Mouse (Mus musculus) lung, adult 2 months (tissue): ENCODE results near the gene Theg. TPM values are rescaled to one million over a fixed set of nuclear protein-coding genes. Genes with fewer than 3 reads are reported as not detected.

Experiments
- DNase-seq: peaks from one replicate; pipeline ENCODE4 v3.0.0; 2022
- H3K4me1 ChIP-seq: fragments of 200-500 bp; 2 replicates; pipeline ENCODE4 v1.6.1; 2011; ENCODE audit warnings: low read length; ENCODE audit not compliant: control insufficient read depth, insufficient read depth
- H3K4me3 ChIP-seq: fragments of 200-500 bp; replicated peaks from 2 replicates; pipeline ENCODE3; 2011; ENCODE audit warnings: low read depth, mild to moderate bottlenecking, control low read depth, low read length; ENCODE audit errors: extremely low read depth
- CTCF ChIP-seq: fragments of 200-500 bp; IDR thresholded peaks from 2 replicates; pipeline ENCODE4 v1.5.1; 2011; ENCODE audit warnings: mild to moderate bottlenecking, low read length, control low read depth; ENCODE audit not compliant: insufficient read depth
- POLR2A ChIP-seq: fragments of 200-500 bp; IDR thresholded peaks from 2 replicates; pipeline ENCODE4 v1.6.1; 2011; ENCODE audit warnings: low read depth, mild to moderate bottlenecking, control low read depth, low read length, borderline replicate concordance; ENCODE audit errors: extremely low read depth
- WGBS: fragments of 180-500 bp; shearing (Covaris S2); methylation state at CpG from one replicate; pipeline ENCODE4 v1.1.7; 2018; 5-methylcytosine and 5-hydroxymethylcytosine counted together
- polyA plus RNA-seq: library from polyadenylated mRNA; depleted of rRNA; stranded (reverse); fragments of >200 nt; gene quantifications from 2 replicates; pipeline ENCODE4 v1.2.3, GENCODE M21; 2012; rRNA removed

Gene Theg
- polyA plus RNA-seq = not detected in 2 replicates

DNA sequence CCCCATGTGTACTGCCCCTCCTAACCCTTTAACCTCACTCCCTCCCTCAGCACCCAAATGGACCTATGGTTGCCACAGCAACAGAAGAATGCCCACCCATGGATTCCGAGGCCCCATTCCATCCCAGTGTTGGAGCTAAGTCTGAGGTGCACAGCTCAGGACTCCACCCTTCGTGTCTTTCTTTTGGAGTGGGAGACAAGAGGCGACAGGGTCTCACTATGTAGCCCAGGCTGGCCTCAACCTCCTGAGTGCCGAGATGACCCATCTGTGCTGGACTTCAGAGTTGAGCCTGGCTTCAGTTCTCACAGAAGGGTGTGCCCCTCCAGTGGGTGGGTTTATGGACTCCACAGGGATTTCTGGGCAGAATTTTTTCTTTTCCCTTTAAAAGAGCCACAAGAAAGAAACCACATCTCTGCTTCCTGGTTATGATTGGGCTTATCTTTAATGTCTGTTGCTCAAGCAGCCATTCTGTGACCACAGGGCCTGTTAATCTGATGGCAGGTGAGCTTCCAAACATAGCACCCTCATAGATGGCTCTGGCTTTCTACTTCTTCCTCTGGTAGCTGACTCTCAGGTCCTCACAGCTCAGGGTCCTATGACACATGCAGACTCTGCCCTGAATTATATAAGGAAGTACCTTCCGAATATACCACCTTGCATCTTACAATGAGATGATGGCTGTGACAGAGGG, at the start of gene Theg:
TSS of gene Theg (minus strand) at position 271 of the 691 bp plus-strand sequence.
- WGBS = 75% methylated on average over 5 of the region's 5 CpGs
- no peak for DNase-seq
- Histone ChIP-seq H3K4me1 (no peaks in the 10 kb centered on the region), H3K4me3 (no peak within 1 kb of the TSS)
- TF ChIP-seq POLR2A = no peak
- no peak for TF ChIP-seq CTCF

DNA sequence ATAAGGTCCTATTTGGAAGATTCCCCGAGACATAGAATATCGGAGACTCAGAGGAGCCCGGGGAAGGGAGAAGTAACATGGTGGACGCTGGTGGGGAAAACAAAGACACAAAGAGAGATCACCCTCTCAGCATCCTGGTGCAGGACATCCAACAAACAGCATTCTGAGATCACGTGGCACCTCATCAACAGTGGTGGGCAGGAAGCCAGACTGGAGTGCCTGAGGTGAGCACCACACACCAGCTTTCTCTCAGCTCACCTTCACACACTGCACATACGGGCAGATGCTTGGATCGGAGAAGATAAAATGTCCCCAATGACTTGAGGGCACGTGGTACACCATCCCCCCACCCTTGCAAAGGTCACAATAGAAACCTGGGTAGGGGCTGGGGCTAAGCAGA, 49.2 kb upstream of the Theg start:
- DNase-seq = no peak
- TF ChIP-seq POLR2A = no peak
- TF ChIP-seq CTCF = no peak
- Histone ChIP-seq H3K4me3 (no peak overlapping the region), H3K4me1 (no peaks in the 10 kb centered on the region)
- WGBS = 81% methylated on average over 8 of the region's 8 CpGs

DNA sequence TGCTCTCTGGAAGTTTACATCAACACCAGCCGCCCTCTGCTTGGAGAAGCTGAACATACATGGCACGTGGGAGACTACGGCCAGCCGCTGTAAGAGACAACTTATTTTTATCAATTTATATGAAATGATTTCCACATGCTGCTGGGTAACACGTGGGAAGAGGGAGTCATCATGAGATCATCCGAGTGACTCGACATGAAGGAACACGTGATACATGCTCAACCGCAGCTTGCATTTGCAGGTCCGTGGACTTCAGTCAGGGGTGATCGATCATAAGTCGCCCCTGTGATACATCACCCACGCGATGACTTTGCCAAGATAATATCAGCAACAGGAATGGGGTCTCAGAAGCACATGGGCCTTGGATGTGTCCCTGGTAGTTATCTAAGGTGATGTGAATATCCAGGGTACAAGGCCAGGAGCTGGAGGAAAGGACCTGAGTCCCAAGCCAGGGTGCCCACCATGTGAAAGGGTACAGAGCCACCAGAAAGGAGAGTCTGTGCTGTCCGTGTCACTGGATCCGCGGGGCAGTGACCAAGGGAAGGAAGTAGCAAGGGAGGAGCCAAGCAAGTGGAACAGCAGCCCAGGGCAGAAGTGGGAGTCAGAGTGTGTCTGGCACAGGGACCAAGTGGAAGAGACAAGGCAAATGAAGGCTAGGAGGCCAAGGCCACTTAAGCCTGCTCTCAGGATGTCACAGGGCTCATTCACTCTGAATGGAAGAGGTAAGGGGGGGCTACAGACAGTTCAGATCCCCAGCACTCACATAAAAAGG, 46.1 kb upstream of the Theg start:
- TF ChIP-seq CTCF (no peak), POLR2A (no peak)
- Histone ChIP-seq H3K4me1 (no peaks in the 10 kb centered on the region), H3K4me3 (no peak overlapping the region)
- DNase-seq = no peak
- WGBS = 69% methylated on average over 17 of the region's 17 CpGs

DNA sequence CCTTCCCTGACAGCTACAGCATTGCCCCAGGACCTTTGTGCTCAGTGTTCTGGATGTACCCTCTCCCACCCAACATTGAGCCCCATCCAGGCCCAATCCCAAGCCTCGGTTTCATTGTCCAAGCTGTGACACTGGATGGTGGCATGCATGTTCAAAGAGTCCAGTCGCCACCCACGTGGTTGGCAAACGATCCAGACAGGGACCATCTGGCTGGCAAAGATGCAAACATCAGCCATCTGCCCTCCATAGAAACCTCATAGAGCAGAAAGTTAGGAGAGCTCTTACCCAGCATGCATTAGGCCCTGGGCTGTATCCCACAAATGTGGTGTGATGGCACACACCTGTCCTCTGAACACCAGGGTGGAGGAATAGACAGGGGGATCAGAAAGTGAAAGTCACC, 44.3 kb upstream of the Theg start:
- Histone ChIP-seq H3K4me1 (no peaks in the 10 kb centered on the region), H3K4me3 (no peak overlapping the region)
- TF ChIP-seq POLR2A (no peak), CTCF (no peak)
- DNase-seq = no peak
- WGBS = 77% methylated on average over 4 of the region's 4 CpGs

DNA sequence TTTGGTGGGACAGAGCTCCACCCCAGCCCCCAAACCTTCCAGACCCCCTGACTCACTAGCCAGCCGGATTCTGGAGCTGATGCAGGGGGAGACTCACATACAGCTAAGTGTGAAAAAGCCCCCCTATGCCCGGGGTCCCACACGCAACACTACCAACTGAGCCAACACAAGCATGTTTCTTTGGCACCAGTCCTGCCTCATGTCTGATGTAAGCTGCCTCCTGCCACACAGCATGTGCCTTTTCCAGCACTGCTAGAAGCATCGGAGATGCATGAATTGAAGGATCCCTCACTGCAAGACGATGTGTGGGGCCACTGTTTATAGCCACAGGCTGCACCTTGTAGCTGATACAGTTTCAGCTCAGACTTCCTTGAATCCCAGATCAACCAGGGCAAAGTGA, 41.2 kb upstream of the Theg start:
- H3K4me1 ChIP-seq = no peaks in the 10 kb centered on the region
- TF ChIP-seq CTCF (no peak), POLR2A (no peak)
- no peak overlapping the region for H3K4me3 ChIP-seq
- WGBS = 81% methylated on average over 5 of the region's 5 CpGs
- DNase-seq = no peak

DNA sequence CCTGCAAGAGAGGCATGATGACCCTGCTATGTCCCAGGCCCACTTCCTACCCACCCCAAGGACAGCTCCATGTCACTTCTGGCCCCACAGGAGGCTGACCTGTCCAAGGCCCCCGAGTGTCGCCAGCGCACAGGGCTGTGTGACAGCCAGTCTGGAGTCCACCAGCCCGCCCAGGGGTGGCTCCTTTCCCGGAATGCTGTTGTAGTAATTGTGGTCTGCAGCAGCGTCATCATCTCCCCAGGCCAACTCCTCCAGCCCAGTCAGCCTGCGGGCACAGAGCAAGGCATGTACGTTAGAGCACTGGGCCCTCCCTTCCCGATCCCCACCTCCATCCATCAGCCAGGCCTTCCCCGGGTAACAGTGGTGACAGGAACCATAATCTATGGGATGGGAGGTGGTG, 39.0 kb upstream of the Theg start:
- WGBS = 79% methylated on average over 10 of the region's 10 CpGs
- Histone ChIP-seq H3K4me1 (no peaks in the 10 kb centered on the region), H3K4me3 (no peak overlapping the region)
- TF ChIP-seq POLR2A (no peak), CTCF (no peak)
- DNase-seq = no peak

DNA sequence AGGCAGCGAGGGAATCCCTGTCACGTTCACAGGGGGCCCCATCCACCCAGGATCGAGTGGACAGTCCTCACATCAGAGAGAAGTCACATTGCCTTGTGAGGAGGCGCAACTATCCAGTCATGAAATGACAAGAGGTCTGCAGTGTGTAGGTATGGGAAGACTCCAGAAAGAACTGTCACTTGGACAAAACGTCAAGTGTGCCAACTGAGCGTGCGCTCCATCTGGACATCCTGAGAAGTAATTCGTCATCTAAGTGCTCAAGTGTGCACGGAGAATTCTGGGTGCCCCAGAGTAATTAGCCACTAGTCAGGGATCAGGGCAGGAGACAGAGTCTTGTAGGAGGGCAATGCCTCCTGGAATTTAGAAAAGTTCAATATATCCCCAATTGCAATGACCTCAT, 38.3 kb upstream of the Theg start:
- TF ChIP-seq CTCF (no peak), POLR2A (no peak)
- 70% methylated on average over 9 of the region's 9 CpGs for WGBS
- Histone ChIP-seq H3K4me1 (no peaks in the 10 kb centered on the region), H3K4me3 (no peak overlapping the region)
- DNase-seq = no peak

DNA sequence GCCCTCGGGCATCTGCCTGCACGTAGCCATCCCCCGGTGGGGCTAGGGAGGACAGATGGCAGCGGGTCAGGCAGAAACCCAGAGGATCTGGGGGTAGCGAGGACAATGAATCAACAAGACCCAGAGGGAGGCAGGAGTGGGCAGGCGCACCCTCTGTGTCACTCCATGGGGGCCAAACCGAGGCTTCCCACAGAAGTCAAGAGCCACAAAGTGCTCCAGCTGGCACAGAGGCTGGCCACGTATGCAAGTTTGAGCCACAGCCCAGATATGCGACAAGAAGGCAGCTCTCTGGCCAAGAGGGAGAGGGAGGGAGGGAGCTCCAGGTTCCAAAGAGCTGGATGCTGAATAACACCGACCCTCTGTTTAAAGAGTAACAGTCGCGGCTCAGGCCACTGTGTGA, 36.8 kb upstream of the Theg start:
- Histone ChIP-seq H3K4me3 (no peak overlapping the region), H3K4me1 (no peaks in the 10 kb centered on the region)
- no peak for DNase-seq
- WGBS = 61% methylated on average over 12 of the region's 12 CpGs
- no peak for TF ChIP-seq POLR2A
- no peak for TF ChIP-seq CTCF

DNA sequence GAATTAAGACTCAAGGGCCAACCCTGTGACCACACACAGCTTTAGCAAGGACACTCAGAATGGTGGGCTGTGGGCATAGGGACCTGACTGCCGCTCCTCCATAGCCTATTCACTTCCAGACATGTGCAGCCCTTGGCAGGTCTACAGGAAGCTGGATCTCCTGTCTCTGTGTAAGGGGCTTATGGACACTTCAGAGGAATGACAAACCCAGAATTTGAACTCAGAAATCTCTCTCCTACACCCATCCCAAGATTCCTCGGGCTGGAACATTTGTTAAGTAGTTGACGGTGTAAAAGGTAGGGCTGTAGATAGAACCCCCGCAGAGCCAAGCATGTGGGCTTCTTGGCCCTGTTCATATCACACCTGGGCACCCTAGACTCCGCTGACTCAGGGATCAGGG, 29.2 kb upstream of the Theg start:
- 84% methylated on average over 5 of the region's 5 CpGs for WGBS
- DNase-seq = no peak
- Histone ChIP-seq H3K4me3 (no peak overlapping the region), H3K4me1 (peaks cover 5% of the 10 kb centered on the region; the same call in 1 of the 2 replicates)
- TF ChIP-seq CTCF (no peak), POLR2A (no peak)

DNA sequence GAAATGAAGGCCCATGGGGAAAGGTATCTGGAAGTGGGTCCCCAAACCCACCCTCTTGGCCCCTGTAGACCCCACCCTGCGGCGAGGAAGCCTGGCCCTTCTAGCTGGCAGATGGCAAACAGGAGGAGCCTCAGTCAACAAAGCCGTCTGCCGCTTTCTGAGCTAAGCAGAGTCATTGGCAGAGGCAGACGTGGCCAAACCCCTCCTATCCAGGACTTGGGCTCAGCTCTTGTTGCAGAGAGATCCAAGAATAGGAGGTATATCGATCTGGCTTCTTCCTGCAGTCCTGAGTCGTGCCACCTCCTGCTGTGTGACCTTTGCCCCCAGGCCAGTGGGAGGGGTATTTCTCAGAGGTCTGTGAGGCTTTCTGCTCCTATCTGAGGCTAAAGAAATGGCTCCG, 28.7 kb upstream of the Theg start:
- Histone ChIP-seq H3K4me1 (peaks cover 5% of the 10 kb centered on the region; the same call in 1 of the 2 replicates), H3K4me3 (no peak overlapping the region)
- 13% methylated on average over 8 of the region's 8 CpGs for WGBS
- TF ChIP-seq CTCF (no peak), POLR2A (no peak)
- DNase-seq = no peak
